ENCODE assay signal across 12 mouse cellular contexts in genomic region chr12:33020011-33020410, GRCm38 (mm10).
A peak's percentile ranks its signal among the peaks of the same experiment; 100 is the strongest.
DNase-seq lines count a peak whose midpoint lies in the region; ATAC-seq lines count a peak whose summit lies in the region.
"Had no signal": no experiment of that assay in that cellular context is flagged by ENCODE, and none has a peak within 500 bp of the region (broad histone marks: within the 10 kb centered on the region; RNA-seq: fewer than 3 reads in every experiment).

No protein-coding gene starts in this region.

- WGBS in embryonic facial prominence, embryonic 15.5 days: 71% methylated on average over 6 of the region's 6 CpGs
- WGBS in embryonic facial prominence, embryonic 10.5 days: 89% methylated on average over 6 of the region's 6 CpGs

- no peak for DNase-seq in embryonic facial prominence, embryonic 10.5 days (ENCODE audit: low spot score)
- peak; percentile 94 for DNase-seq in NIH3T3 (ENCODE audit: low read depth)
- DNase-seq in gastrocnemius, postnatal 14 days: peak; percentile 75
- DNase-seq in lung, postnatal 4 days: peak; percentile 39 to 59
- no peak for DNase-seq in embryo, embryonic 9.5 days (ENCODE audit: extremely low spot score)
- no peak for DNase-seq in ovary, postnatal 10 days (ENCODE audit: low spot score)
- DNase-seq: cerebellum, adult 18-20 months had no signal

- H3K27ac ChIP-seq in embryonic facial prominence, embryonic 15.5 days (replicated peaks): peak overlapping the region; percentile 56
- no peak overlapping the region for H3K27ac ChIP-seq in embryonic facial prominence, embryonic 10.5 days (replicated peaks)
- H3K27ac ChIP-seq: heart, embryonic 13.5 days; kidney, embryonic 15.5 days had no signal

- H3K9me3 ChIP-seq in embryonic facial prominence, embryonic 15.5 days (replicated peaks): no peaks in the 10 kb centered on the region
- no peaks in the 10 kb centered on the region for H3K9me3 ChIP-seq in embryonic facial prominence, embryonic 10.5 days
- H3K9me3 ChIP-seq: heart, embryonic 13.5 days; kidney, embryonic 15.5 days had no signal

- no peak overlapping the region for H3K4me3 ChIP-seq in embryonic facial prominence, embryonic 15.5 days (replicated peaks)
- no peak overlapping the region for H3K4me3 ChIP-seq in embryonic facial prominence, embryonic 10.5 days
- H3K4me3 ChIP-seq: erythroblast, embryonic 14.5 days; heart, embryonic 13.5 days; kidney, embryonic 15.5 days had no signal

- intact Hi-C loops in gastrocnemius, postnatal 14 days (cut with DNase I; ENCODE audit: low total_unique reads): no loop called here

- no peak for ATAC-seq in embryonic facial prominence, embryonic 15.5 days (ENCODE audit: insufficient number of reproducible peaks, low FRiP score, low TSS enrichment, low read depth)
- no peak for ATAC-seq in inflammation-experienced regulatory T-cells, adult 6 months

- H3K4me1 ChIP-seq in embryonic facial prominence, embryonic 15.5 days: peaks cover 31% of the 10 kb centered on the region
- H3K4me1 ChIP-seq in embryonic facial prominence, embryonic 10.5 days: peaks cover 5% of the 10 kb centered on the region; the same call in 1 of the 2 replicates
- H3K4me1 ChIP-seq: heart, embryonic 13.5 days; kidney, embryonic 15.5 days had no signal

- H3K36me3 ChIP-seq in embryonic facial prominence, embryonic 15.5 days: no peaks in the 10 kb centered on the region
- H3K36me3 ChIP-seq in embryonic facial prominence, embryonic 10.5 days (replicated peaks): no peaks in the 10 kb centered on the region
- H3K36me3 ChIP-seq: heart, embryonic 13.5 days; kidney, embryonic 15.5 days had no signal

- no peaks in the 10 kb centered on the region for H3K27me3 ChIP-seq in embryonic facial prominence, embryonic 15.5 days
- no peaks in the 10 kb centered on the region; the same call in 1 of the 2 replicates for H3K27me3 ChIP-seq in embryonic facial prominence, embryonic 10.5 days (replicated peaks; ENCODE audit: low read depth, poor library complexity, severe bottlenecking)
- H3K27me3 ChIP-seq: kidney, embryonic 15.5 days had no signal

- no peak overlapping the region for H3K9ac ChIP-seq in embryonic facial prominence, embryonic 15.5 days
- H3K9ac ChIP-seq: heart, embryonic 13.5 days; kidney, embryonic 15.5 days had no signal

- H3K4me2 ChIP-seq in embryonic facial prominence, embryonic 15.5 days (replicated peaks): no peak overlapping the region
- H3K4me2 ChIP-seq: heart, embryonic 13.5 days; kidney, embryonic 15.5 days had no signal

Comparison
In these comparisons a context has a peak if more than half of its experiments do, and no peak if none do; other contexts are left out.
1. DNase-seq: peak in NIH3T3 (single experiment), gastrocnemius, postnatal 14 days (single experiment) and lung, postnatal 4 days (2 of 2); none in embryonic facial prominence, embryonic 10.5 days (single experiment), embryo, embryonic 9.5 days (single experiment) and ovary, postnatal 10 days (single experiment).